Mouse (Mus musculus) NIH3T3 (cell line): ENCODE data around the gene Tspan9.

Experiments used
- DNase-seq: peaks from one replicate; pipeline ENCODE4 v3.0.0-alpha.2; 2012; ENCODE audit warnings: low read depth

Gene Tspan9

GRCm38 (mm10) chr6:128103874-128104273 is 39.5 kb downstream of the Tspan9 start:
- DNase-seq = no peak

- DNase-seq = no peak
These were observed 40.9 kb downstream of the Tspan9 start for GRCm38 (mm10) chr6:128102296-128102999.

DNA sequence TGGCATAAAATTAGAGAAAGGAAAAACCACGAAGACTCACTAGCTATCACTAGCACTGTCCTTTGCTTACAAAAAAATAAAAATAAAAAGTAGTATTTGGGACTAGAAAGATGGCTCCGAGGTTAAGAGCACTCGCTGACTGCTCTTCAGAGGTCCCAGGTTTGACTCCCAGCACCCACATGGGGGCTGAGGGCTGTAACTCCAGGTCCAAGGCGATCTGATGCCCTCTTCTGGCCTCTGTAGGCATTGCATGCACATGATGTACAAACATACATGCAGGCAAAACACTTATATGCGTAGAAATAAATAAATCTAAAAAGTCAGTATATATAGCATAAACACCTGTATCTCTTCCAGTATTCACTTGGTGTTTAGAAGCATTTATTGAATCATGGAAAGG is 43.5 kb downstream of the Tspan9 start:
- DNase-seq = peak; percentile 45

DNA sequence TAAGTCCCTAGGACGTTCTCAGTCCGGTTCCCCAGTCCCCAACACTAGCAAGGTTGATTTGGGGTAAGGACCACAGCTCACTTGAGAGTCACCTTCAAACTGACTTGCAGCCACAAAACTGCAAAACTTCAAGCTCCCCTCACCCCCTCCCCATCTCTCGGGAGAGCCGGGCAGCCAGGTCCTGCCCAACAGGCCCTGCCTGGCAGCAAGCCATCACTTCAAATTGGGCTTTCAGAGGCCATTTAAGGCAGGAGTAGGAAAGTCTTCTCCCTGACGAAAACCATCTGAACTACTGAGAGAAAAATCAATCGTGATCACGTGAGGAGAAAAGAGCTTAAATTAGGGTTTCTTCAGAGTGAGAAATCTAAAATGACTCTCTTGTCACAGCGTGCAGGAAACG is 44.2 kb downstream of the Tspan9 start:
- peak; percentile 51 for DNase-seq

DNA sequence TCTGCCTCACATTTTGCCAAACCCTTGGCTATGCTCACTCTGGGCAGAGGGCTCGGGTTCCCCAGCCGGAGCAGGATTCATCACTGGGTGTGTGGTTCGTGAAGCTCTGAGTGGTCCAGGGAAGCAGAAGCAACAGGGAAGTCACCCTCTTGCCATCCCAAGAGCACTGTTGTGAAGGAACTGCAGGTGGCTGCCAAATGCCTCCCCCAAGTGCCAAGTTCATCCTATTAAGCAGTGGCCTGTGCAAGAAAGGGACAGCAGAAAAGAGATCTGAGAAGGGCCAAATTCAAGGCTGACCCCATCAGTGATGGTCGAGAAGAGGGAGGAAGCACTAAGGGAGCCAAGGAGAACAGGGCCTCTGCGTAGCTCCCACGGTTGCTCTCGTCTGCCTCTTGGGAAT is 46.9 kb downstream of the Tspan9 start:
- DNase-seq = no peak

GRCm38 (mm10) chr6:128095906-128096305 is 47.5 kb downstream of the Tspan9 start:
- DNase-seq = no peak

GRCm38 (mm10) chr6:128095131-128095530 is 48.3 kb downstream of the Tspan9 start:
- DNase-seq = no peak

DNA sequence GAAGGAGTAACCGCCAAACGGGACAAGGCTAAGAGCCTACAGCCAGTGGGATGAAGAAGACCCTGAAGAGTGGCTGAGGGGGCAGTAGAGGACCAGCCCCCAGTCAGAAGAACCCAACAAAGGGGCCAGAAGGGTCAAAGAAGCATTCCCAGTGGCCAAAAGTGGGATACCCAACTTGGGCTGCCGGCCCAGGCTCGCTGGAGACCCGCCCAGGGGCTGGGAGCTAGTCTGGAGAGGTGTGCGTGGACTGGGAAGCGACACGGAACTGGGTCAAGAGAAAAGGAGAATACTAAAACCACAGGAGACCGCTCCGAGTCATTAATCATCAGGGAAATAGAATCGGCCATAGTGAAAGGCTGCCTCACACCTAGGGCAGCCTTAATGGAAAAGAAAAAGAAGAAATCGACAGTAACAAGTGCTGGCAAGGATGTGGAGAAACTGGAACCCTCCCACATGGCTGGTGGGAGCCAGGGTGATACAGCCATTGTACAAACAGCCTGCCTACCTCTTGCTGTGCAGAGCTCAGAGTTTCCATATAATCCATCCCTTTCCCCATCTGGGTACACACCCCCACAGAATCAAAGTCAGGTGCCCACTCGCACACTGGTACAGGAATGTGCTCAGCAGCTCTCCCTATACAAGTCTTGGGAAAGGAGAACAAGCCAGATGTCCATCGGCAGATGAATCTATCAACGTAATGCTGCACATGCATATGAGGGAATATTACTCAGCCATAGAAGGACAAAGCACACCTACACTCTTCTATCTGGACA is 49.4 kb downstream of the Tspan9 start:
- DNase-seq = no peak

DNA sequence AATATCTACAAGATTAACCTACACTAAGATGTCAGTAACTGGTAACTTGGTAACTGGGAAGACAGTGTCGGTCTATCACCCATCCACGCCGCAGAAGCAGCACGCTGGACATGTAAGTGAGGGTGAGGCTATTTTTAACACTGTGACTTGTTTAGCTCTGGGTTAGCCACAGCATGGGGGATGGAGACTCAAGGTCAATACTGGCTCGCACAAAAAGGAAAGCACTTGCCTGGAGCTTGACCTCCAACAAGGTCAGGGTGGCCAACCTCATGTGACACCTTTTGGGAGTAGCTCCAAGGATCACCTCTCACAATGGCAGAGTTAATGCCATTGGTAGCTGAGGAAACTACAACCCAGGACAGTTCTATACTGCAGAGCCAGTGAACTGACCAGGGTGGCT is 50.8 kb downstream of the Tspan9 start:
- DNase-seq = no peak

GRCm38 (mm10) chr6:128091833-128092166 is 51.6 kb downstream of the Tspan9 start:
- DNase-seq = no peak

DNA sequence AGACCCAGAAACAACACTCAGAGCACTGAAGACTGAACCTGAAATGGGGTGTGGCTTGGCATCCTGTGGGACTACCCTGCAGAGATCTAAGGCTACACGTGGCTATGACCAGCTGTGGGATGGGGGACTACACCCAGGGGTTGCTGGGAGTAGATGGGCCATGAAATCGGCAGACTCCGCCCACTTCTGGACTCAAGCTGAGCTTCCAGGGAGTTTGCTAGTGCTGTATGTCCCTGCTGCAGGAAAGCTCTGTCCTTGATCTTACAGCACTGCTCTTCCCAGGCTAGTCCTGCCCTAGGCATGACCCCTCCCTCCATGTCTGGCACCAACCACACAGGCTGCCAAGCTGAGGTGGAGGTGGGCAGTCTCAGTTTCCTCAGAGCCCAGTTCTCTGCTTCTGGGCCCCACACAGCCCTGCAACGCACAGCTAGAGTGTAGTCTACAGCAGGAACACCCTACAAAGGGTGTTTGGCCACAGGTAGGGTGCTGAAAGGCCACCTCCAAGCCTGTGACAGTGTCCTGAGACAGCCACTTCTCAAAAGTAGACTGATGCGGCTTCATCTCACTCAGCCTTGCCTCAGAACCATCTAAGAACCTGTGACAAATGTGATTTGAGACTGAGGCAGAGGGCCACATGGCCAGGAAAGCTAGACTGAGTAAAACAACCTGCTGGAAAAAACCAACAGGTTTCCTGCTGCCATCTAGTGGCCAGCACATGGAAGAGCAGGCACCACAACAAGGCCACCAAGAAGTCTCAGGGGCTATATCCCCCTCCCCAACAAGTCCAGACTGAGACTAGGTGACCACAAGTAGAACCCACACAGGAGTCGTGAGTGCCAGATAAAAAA is 52.2 kb downstream of the Tspan9 start:
- DNase-seq = peak; percentile 78

DNA sequence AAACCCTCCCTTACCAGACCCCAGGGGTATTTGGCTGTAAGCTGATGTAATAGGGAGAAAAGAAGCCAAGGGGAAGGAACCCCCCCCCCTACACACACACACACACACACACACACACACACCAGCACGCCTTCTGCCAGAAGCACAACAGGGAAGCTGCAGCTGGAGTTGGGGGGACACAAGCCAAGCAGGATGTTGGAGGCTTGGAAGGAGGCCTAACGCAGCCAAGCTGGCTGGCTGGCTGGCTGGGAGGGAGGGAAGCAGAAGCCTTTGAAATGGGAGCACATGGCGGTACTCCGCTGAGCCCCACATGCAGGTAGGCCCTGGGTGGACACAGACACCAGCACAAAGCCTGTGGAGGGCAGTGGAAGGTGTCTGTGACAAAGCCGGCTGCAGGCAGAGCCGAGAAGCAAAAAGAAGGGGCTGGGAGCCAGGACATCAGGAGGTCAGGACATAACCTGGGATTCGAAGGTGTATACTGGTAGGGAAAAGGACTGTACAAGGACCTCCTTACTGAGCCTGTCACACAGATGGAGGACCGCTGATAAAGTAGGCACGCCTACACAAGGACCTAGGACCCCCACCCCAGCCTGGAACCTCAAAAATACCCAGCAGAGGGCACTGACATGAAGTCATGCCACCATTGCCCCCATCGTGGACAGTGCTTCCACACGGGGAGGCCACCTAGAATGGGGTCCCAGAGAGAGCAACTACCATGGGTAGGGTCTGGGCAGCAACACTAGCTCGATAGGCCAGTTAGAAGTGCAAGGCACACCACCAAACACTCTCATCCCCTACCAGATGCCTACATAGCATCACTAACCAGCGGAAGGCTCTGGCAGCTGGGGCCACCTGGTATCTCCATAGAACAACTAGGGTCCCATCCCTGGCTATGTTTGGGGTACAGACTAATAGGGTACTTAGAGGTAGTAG is 53.4 kb downstream of the Tspan9 start:
- DNase-seq = peak; percentile 83

- no peak for DNase-seq
These were observed 54.5 kb downstream of the Tspan9 start for GRCm38 (mm10) chr6:128088746-128089523.

DNA sequence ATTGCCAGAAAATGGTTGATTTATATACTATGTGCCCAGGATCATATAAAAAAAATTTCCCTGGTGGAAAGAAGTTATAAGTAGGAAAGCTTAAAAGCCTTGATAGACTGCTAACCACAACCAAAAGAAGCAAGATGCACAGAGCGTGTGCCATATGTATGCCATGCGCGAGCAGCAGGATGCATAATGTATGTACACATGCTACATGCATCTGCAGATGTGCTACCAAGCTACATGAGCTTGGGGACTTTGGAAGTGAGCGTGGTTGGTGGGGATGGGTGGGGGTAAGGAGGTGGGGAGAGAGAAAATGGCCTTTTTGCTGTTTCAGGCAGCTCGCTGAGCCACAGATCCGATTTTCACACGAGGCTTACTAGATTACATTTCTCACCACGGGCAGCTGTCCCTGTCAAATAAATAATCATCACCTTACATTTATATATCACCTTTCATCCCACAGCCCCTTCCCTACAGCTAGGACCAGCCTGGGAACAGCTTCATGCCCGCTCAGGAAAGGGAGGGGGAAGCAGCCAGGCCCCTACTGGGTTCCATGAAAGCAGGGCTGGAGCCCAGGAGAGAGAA is 57.8 kb downstream of the Tspan9 start:
- no peak for DNase-seq

DNA sequence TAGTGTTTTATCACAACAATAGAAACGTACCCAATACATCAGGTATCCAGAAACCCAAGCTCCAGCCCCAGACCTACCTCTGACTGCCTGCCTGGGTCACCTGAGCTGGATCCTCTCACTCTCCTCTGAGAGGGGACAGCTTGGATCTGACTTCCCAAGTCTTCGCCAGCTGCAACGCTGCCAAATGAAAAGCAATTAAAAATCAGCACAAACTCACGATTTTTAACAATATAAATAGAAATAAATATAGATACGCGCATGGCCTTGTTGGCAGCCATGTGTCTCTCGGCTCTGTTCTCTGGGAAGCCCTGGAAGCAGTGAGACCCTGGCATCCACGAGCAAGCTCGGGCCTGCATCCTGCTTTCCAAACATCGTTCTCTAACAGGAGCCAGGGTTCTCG is 60.1 kb downstream of the Tspan9 start:
- no peak for DNase-seq

DNA sequence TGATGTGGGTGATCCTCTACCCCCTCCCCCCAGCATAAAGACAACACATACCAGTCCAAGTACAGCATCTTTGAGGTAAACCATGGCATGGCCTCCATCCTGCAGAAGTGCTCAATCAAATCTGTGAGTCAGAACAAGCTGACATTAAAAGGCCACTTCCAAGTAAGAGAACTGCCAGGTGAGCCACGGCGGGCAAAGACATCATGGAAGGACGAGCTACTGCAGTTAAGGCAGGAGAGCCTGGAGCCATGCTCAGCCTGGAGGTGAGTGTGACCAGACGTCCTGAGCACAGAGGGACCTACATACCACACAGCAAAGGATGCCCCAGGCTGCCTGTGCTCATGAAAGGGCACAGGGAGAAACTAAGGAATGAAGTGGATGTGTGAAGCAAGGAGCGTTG is 61.6 kb downstream of the Tspan9 start:
- DNase-seq = no peak

DNA sequence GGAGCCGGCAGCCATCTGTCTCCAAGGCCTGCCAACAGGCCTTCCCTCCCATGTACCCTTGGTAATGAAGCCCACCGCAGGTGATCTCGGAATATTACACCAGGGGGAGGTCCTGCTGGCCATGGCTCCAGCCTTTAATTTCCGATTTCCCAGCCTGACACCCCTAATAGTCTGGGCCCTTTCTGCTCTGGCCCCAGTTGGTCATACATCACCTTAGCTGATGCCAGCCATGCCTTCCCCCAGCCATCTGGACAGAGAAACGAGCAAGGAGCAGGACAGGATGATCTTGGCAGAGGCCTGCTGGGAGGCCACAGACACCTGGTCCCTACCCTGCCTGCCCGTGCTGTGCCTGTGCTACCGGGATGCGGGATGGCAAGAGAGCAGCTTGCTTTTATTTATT is 62.1 kb downstream of the Tspan9 start:
- DNase-seq = no peak

DNA sequence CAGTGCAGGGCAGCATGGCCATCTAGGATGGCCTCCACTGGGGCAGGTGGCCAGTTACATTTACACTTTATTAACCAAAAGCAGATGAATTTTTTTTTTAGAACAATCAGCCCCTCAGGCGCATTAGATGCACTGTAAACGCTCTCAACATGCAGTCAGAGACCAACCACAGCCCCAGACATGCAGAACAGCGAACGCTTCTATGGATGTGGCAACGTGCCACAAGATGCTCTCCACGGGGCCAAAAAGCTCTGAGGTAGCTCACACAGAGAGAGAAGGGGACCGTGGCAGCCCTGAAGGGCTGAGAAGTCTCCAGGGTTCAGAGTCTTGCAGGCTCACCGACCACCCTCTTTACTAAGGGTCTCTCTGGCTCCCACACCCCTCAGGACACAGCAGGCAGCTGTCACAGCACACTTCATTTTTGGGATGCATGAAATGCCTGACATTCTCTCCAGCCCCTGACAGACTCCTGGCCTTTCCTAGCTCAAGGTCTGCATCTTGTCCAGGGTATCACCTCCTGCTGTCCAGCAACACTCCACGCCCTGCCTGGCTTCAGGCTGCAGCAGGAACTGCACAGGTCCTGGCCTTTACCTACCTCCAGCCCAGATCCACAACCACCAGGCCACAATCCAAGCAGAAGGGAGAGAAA is 63.7 kb downstream of the Tspan9 start:
- DNase-seq = no peak

DNA sequence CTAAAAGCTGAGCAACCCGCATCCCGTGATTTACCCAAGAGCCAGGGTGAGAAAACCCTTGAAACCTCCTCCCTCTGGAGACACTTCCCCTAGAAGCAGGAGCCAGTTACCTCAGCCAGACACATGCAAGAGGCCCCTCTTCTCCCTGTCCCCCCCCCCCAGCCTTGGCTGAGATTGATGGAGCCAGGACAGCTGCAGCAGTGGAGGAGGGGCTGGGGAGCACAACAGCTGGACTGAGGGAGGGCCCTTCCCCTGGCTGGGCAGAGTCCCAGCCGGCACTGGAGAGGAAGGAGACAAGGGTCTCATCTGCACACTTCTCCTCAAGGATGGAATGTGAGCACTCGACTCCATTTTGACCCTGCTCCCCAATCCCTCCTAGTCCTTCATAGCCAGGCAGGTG is 64.9 kb downstream of the Tspan9 start:
- no peak for DNase-seq
